Mouse (Mus musculus): ENCODE results near the gene Rab5if. TPM values are rescaled to one million over a fixed set of nuclear protein-coding genes. Genes with fewer than 3 reads are reported as not detected.
"Not testable (repeated sequence)": the region's sequence is repeated elsewhere in the genome, so short reads cannot be mapped to it uniquely, and the experiment has no call there.

Rab5if gene
- polyA plus RNA-seq, 1 experiment, result 80.2 TPM

GRCm38 (mm10) chr2:156901883-156902282 is 39.0 kb downstream of the Rab5if start:
- Histone ChIP-seq H3K4me1 (ENCODE audit: control insufficient read depth, insufficient read depth, low read length) (no peaks in the 10 kb centered on the region), H3K4me3 (ENCODE audit: control insufficient read depth, low read depth, low read length) (no peak overlapping the region), H3K27me3 (ENCODE audit: control insufficient read depth, insufficient read depth, low read length) (no peaks in the 10 kb centered on the region), H3K36me3 (ENCODE audit: control insufficient read depth, insufficient read depth, low read length) (no peaks in the 10 kb centered on the region), H3K27ac (ENCODE audit: control insufficient read depth, insufficient read depth, low read depth, low read length) (no peak overlapping the region)
- TF ChIP-seq POLR2A (IDR thresholded peaks at IDR 0.05; ENCODE audit: control insufficient read depth, low read depth, low read length), result no peak
- TF ChIP-seq CTCF (IDR thresholded peaks at IDR 0.05; ENCODE audit: control insufficient read depth, insufficient read depth, insufficient replicate concordance, low read depth, low read length), result no peak

DNA sequence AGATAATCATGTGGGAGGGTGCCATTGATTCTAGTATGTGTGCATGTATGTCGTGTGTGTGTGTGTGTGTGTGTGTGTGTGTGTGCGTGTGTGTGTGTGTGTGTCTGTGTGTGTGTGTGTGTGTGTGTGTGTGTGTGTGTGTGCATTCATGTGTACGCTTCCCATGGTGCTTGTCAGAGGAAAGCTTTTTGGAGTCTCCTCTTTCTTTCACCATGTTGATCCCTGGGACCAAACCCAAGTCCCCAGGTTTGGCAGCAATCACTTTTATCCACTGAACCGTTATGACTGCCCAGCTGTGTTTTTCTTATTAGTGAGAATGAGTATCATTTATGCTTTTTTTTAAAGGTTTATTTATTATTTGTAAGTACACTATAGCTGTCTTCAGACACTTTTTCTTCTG is 39.5 kb downstream of the Rab5if start:
- not testable (repeated sequence) for H3K4me3 ChIP-seq (ENCODE audit: control insufficient read depth, low read depth, low read length); H3K27ac ChIP-seq (ENCODE audit: control insufficient read depth, insufficient read depth, low read depth, low read length); H3K36me3 ChIP-seq (ENCODE audit: control insufficient read depth, insufficient read depth, low read length); H3K4me1 ChIP-seq (ENCODE audit: control insufficient read depth, insufficient read depth, low read length); H3K27me3 ChIP-seq (ENCODE audit: control insufficient read depth, insufficient read depth, low read length)

DNA sequence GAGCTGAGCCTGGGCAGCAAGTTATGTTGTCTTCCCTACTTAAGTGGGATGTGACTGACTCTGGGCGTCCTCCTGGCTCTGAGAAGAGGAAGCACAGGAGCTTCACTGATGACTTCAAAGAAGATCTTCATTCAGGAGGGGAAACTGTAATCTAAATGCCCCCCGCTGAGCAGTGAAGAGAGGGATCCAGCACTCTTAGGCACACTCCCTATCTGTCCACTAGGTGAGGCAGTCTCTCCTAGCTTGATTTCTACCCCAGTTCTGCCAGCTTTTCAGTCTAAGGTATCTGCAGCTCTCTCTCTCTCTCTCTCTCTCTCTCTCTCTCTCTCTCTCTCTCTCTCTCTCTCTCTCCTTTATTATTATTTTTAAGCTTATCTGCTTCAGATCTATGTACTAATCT is 40.4 kb downstream of the Rab5if start:
- Histone ChIP-seq H3K4me1 (ENCODE audit: control insufficient read depth, insufficient read depth, low read length) (no peaks in the 10 kb centered on the region), H3K27ac (ENCODE audit: control insufficient read depth, insufficient read depth, low read depth, low read length) (no peak overlapping the region)
- TF ChIP-seq POLR2A (IDR thresholded peaks at IDR 0.05; ENCODE audit: control insufficient read depth, low read depth, low read length), result no peak
- no peak for TF ChIP-seq CTCF (IDR thresholded peaks at IDR 0.05; ENCODE audit: control insufficient read depth, insufficient read depth, insufficient replicate concordance, low read depth, low read length)

GRCm38 (mm10) chr2:156904976-156905717 is 42.2 kb downstream of the Rab5if start:
- Histone ChIP-seq H3K27ac (ENCODE audit: control insufficient read depth, insufficient read depth, low read depth, low read length) (no peak overlapping the region), H3K36me3 (ENCODE audit: control insufficient read depth, insufficient read depth, low read length) (no peaks in the 10 kb centered on the region)

More for the DNA sequence above, 40.4 kb downstream of the Rab5if start:
- H3K4me3 ChIP-seq (ENCODE audit: control insufficient read depth, low read depth, low read length), result no peak overlapping the region
- H3K27me3 ChIP-seq (ENCODE audit: control insufficient read depth, insufficient read depth, low read length), result no peaks in the 10 kb centered on the region
- H3K36me3 ChIP-seq (ENCODE audit: control insufficient read depth, insufficient read depth, low read length), result no peaks in the 10 kb centered on the region

GRCm38 (mm10) chr2:156905931-156906330 is 43.0 kb downstream of the Rab5if start:
- H3K36me3 ChIP-seq (ENCODE audit: control insufficient read depth, insufficient read depth, low read length); H3K27ac ChIP-seq (ENCODE audit: control insufficient read depth, insufficient read depth, low read depth, low read length); H3K4me1 ChIP-seq (ENCODE audit: control insufficient read depth, insufficient read depth, low read length); H3K27me3 ChIP-seq (ENCODE audit: control insufficient read depth, insufficient read depth, low read length); H3K4me3 ChIP-seq (ENCODE audit: control insufficient read depth, low read depth, low read length): not testable (repeated sequence)

More at GRCm38 (mm10) chr2:156904976-156905717, 42.2 kb downstream of the Rab5if start:
- no peak overlapping the region for H3K4me3 ChIP-seq (ENCODE audit: control insufficient read depth, low read depth, low read length)
- TF ChIP-seq POLR2A (IDR thresholded peaks at IDR 0.05; ENCODE audit: control insufficient read depth, low read depth, low read length) (no peak), CTCF (IDR thresholded peaks at IDR 0.05; ENCODE audit: control insufficient read depth, insufficient read depth, insufficient replicate concordance, low read depth, low read length) (no peak)
- no peaks in the 10 kb centered on the region for H3K27me3 ChIP-seq (ENCODE audit: control insufficient read depth, insufficient read depth, low read length)
- no peaks in the 10 kb centered on the region for H3K4me1 ChIP-seq (ENCODE audit: control insufficient read depth, insufficient read depth, low read length)

GRCm38 (mm10) chr2:156913191-156913590 is 50.3 kb downstream of the Rab5if start:
- no peak for TF ChIP-seq POLR2A (IDR thresholded peaks at IDR 0.05; ENCODE audit: control insufficient read depth, low read depth, low read length)
- no peak for TF ChIP-seq CTCF (IDR thresholded peaks at IDR 0.05; ENCODE audit: control insufficient read depth, insufficient read depth, insufficient replicate concordance, low read depth, low read length)
- H3K4me1 ChIP-seq (ENCODE audit: control insufficient read depth, insufficient read depth, low read length), result no peaks in the 10 kb centered on the region
- no peak overlapping the region for H3K4me3 ChIP-seq (ENCODE audit: control insufficient read depth, low read depth, low read length)
- H3K27ac ChIP-seq (ENCODE audit: control insufficient read depth, insufficient read depth, low read depth, low read length), result no peak overlapping the region
- H3K27me3 ChIP-seq (ENCODE audit: control insufficient read depth, insufficient read depth, low read length), result no peaks in the 10 kb centered on the region
- H3K36me3 ChIP-seq (ENCODE audit: control insufficient read depth, insufficient read depth, low read length), result no peaks in the 10 kb centered on the region

DNA sequence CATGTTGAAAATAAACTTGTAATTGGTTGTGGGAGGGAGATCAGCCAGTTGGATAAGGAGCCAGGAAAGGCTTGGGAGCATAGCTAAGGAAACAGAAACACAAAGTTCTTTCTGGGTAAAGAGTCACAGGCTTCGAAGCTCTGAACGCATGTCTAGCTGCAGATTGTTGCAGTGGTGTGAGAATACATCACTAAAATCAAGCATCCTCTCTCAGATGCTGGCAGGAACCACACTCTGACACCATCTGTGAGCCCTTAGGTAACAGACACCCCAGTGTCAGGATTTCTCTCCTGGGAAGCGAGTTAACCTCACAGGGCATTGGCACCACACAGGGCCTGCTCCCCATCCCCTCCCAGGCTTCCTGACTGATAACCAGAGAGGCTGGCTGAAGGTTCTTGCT is 52.6 kb downstream of the Rab5if start:
- TF ChIP-seq POLR2A (IDR thresholded peaks at IDR 0.05; ENCODE audit: control insufficient read depth, low read depth, low read length) (no peak), CTCF (IDR thresholded peaks at IDR 0.05; ENCODE audit: control insufficient read depth, insufficient read depth, insufficient replicate concordance, low read depth, low read length) (no peak)
- H3K27me3 ChIP-seq (ENCODE audit: control insufficient read depth, insufficient read depth, low read length), result no peaks in the 10 kb centered on the region
- no peaks in the 10 kb centered on the region for H3K36me3 ChIP-seq (ENCODE audit: control insufficient read depth, insufficient read depth, low read length)
- H3K4me3 ChIP-seq (ENCODE audit: control insufficient read depth, low read depth, low read length), result no peak overlapping the region
- no peak overlapping the region for H3K27ac ChIP-seq (ENCODE audit: control insufficient read depth, insufficient read depth, low read depth, low read length)
- H3K4me1 ChIP-seq (ENCODE audit: control insufficient read depth, insufficient read depth, low read length), result no peaks in the 10 kb centered on the region

All from testis, adult 2 months (tissue).